Mouse (Mus musculus) ES-Bruce4 (cell line): ENCODE measurements at regions not wholly inside any gene's neighbourhood (a gene's known extent, or its start where the extent isn't known, plus 50 kb on each side); places are given as distances from the start of the nearest gene placed in this dataset.

ENCODE experiments used
- CTCF ChIP-seq: IDR thresholded peaks from one replicate; pipeline ENCODE4 v1.8.1; 2011; ENCODE audit warnings: low read depth, low read length
- EP300 ChIP-seq: IDR thresholded peaks from 2 replicates; pipeline ENCODE4 v1.6.1; 2011; ENCODE audit warnings: low read depth, low read length; ENCODE audit not compliant: insufficient read depth
- POLR2A ChIP-seq: IDR thresholded peaks from one replicate; pipeline ENCODE4 v1.8.1; 2011; ENCODE audit warnings: low read length; ENCODE audit not compliant: insufficient read depth

DNA sequence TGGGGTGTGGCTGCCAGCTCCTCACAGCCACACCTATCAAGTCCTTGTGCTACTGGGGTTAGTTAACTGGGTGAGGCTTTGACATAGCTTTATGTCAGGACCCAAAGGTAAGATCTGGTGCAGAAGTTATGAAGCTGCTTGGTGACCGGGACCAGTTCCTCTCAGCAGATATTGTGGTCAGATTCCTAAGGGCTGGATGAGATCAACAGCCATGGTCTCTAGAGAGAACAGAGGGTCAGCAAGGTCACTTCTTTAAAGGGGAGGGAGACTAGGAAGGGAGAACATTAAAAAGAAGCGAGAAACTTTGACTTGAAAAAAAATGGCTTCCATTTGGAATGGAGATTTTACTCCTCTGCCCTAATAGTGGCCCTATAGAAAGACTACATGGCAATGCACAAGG lies 138.6 kb upstream of the Col8a1 start:
- TF ChIP-seq POLR2A (no peak), CTCF (no peak), EP300 (no peak)
